ENCODE assay signal across 9 mouse cellular contexts in genomic region chr4:149840511-149841292, GRCm38 (mm10).
A peak's percentile ranks its signal among the peaks of the same experiment; 100 is the strongest.
DNase-seq lines count a peak whose midpoint lies in the region; ATAC-seq lines count a peak whose summit lies in the region.
"Had no signal": no experiment of that assay in that cellular context is flagged by ENCODE, and none has a peak within 500 bp of the region (broad histone marks: within the 10 kb centered on the region; RNA-seq: fewer than 3 reads in every experiment).

No protein-coding gene starts in this region.

- peak overlapping the region; percentile 51; the same call in 1 of the 2 replicates for H3K27ac ChIP-seq in forebrain, embryonic 10.5 days
- no peak overlapping the region; the same call in 1 of the 2 replicates for H3K27ac ChIP-seq in forebrain, embryonic 13.5 days
- H3K27ac ChIP-seq in embryonic facial prominence, embryonic 15.5 days (replicated peaks), result peak overlapping the region; percentile 40
- H3K27ac ChIP-seq in heart, embryonic 13.5 days (replicated peaks), result peak overlapping the region; percentile 34; the same call in 1 of the 2 replicates

- no peak for ATAC-seq in forebrain, embryonic 13.5 days
- ATAC-seq in embryonic facial prominence, embryonic 15.5 days (ENCODE audit: insufficient number of reproducible peaks, low FRiP score, low TSS enrichment, low read depth), result peak; percentile 35
- ATAC-seq in heart, embryonic 13.5 days (ENCODE audit: extremely low read depth, insufficient number of reproducible peaks, low FRiP score, low TSS enrichment), result no peak
- no peak for ATAC-seq in CD4-positive, CD25-positive, alpha-beta regulatory T cell, adult 4 months

- H3K4me3 ChIP-seq in forebrain, embryonic 10.5 days, result no peak overlapping the region
- no peak overlapping the region for H3K4me3 ChIP-seq in forebrain, embryonic 13.5 days
- H3K4me3 ChIP-seq in embryonic facial prominence, embryonic 15.5 days (replicated peaks), result no peak overlapping the region
- no peak overlapping the region for H3K4me3 ChIP-seq in heart, embryonic 13.5 days
- H3K4me3 ChIP-seq: megakaryocyte, embryonic 14.5 days had no signal

- H3K9ac ChIP-seq in forebrain, embryonic 13.5 days, result no peak overlapping the region
- H3K9ac ChIP-seq in embryonic facial prominence, embryonic 15.5 days, result no peak overlapping the region; the same call in 1 of the 2 replicates
- peak overlapping the region; percentile 47; the same call in 1 of the 2 replicates for H3K9ac ChIP-seq in heart, embryonic 13.5 days

- H3K9me3 ChIP-seq in forebrain, embryonic 10.5 days, result no peaks in the 10 kb centered on the region
- no peaks in the 10 kb centered on the region for H3K9me3 ChIP-seq in forebrain, embryonic 13.5 days (replicated peaks)
- no peaks in the 10 kb centered on the region for H3K9me3 ChIP-seq in embryonic facial prominence, embryonic 15.5 days (replicated peaks)
- H3K9me3 ChIP-seq in heart, embryonic 13.5 days, result no peaks in the 10 kb centered on the region

- no peaks in the 10 kb centered on the region for H3K36me3 ChIP-seq in forebrain, embryonic 10.5 days (replicated peaks)
- H3K36me3 ChIP-seq in forebrain, embryonic 13.5 days (ENCODE audit: poor library complexity, severe bottlenecking), result no peaks in the 10 kb centered on the region
- no peaks in the 10 kb centered on the region for H3K36me3 ChIP-seq in embryonic facial prominence, embryonic 15.5 days
- H3K36me3 ChIP-seq in heart, embryonic 13.5 days, result no peaks in the 10 kb centered on the region

- no peak for DNase-seq in forebrain, embryonic 10.5 days (ENCODE audit: extremely low spot score, low spot score)
- DNase-seq in left cerebral cortex, adult 9 months (ENCODE audit: low spot score in 2 of 2), result peak; percentile 67 to 87
- DNase-seq in right cerebral cortex, postnatal 10 days (ENCODE audit: low spot score in 2 of 2), result peak; percentile 83 to 85
- no peak for DNase-seq in thymus, postnatal 4 days

- peaks cover 21% of the 10 kb centered on the region for H3K4me1 ChIP-seq in forebrain, embryonic 10.5 days
- no peaks in the 10 kb centered on the region for H3K4me1 ChIP-seq in forebrain, embryonic 13.5 days
- peaks cover 16% of the 10 kb centered on the region for H3K4me1 ChIP-seq in embryonic facial prominence, embryonic 15.5 days
- H3K4me1 ChIP-seq in heart, embryonic 13.5 days, result peaks cover 11% of the 10 kb centered on the region
- H3K4me1 ChIP-seq: megakaryocyte, embryonic 14.5 days had no signal

- WGBS in forebrain, embryonic 10.5 days, result 73% methylated on average over 12 of the region's 12 CpGs
- 76% methylated on average over 12 of the region's 12 CpGs for WGBS in forebrain, embryonic 13.5 days
- WGBS in embryonic facial prominence, embryonic 15.5 days, result 52% methylated on average over 12 of the region's 12 CpGs
- WGBS in heart, embryonic 13.5 days, result 61% methylated on average over 12 of the region's 12 CpGs

- 0 out of 2 replicates have a peak, but pooled peaks cover 3% of the 10 kb centered on the region for H3K27me3 ChIP-seq in forebrain, embryonic 10.5 days (ENCODE audit: poor library complexity, severe bottlenecking)
- no peaks in the 10 kb centered on the region for H3K27me3 ChIP-seq in forebrain, embryonic 13.5 days
- H3K27me3 ChIP-seq in embryonic facial prominence, embryonic 15.5 days, result no peaks in the 10 kb centered on the region
- no peaks in the 10 kb centered on the region for H3K27me3 ChIP-seq in heart, embryonic 13.5 days (replicated peaks)

- no peak overlapping the region for H3K4me2 ChIP-seq in forebrain, embryonic 13.5 days
- H3K4me2 ChIP-seq in embryonic facial prominence, embryonic 15.5 days (replicated peaks), result no peak overlapping the region
- H3K4me2 ChIP-seq in heart, embryonic 13.5 days, result no peak overlapping the region

Comparison
In these comparisons a context has a peak if more than half of its experiments do, and no peak if none do; other contexts are left out.
1. DNase-seq: peak in left cerebral cortex, adult 9 months (2 of 2) and right cerebral cortex, postnatal 10 days (2 of 2); none in forebrain, embryonic 10.5 days (single experiment) and thymus, postnatal 4 days (single experiment).